Mouse (Mus musculus) embryonic facial prominence, embryonic 10.5 days (tissue): Measurements from ENCODE around the gene Olfr596. TPM values are rescaled to one million over a fixed set of nuclear protein-coding genes. Genes with fewer than 3 reads are reported as not detected.
"Not testable (repeated sequence)": the region's sequence is repeated elsewhere in the genome, so short reads cannot be mapped to it uniquely, and the experiment has no call there.

Experiments used
- DNase-seq: peaks from one replicate; pipeline ENCODE4 v3.0.0-alpha.2; 2017; ENCODE audit warnings: low spot score
- H3K27ac ChIP-seq: fragments of 300-500 bp; sonication (generic); replicated peaks from 2 replicates; pipeline ENCODE4 v1.5.1; 2016; ENCODE audit warnings: mild to moderate bottlenecking
- H3K27me3 ChIP-seq: fragments of 300-500 bp; sonication (generic); replicated peaks from 2 replicates; pipeline ENCODE4 v1.6.1; 2016; ENCODE audit warnings: low read depth, mild to moderate bottlenecking; ENCODE audit not compliant: poor library complexity, severe bottlenecking
- H3K36me3 ChIP-seq: fragments of 300-500 bp; sonication (generic); replicated peaks from 2 replicates; pipeline ENCODE4 v1.6.1; 2016; ENCODE audit warnings: mild to moderate bottlenecking, moderate library complexity
- H3K4me1 ChIP-seq: fragments of 300-500 bp; sonication (generic); 2 replicates; pipeline ENCODE4 v1.6.1; 2016
- H3K4me3 ChIP-seq: fragments of 300-500 bp; sonication (generic); 2 replicates; pipeline ENCODE4 v1.5.1; 2016; ENCODE audit warnings: mild to moderate bottlenecking, moderate library complexity
- H3K9me3 ChIP-seq: fragments of 300-500 bp; sonication (generic); 2 replicates; pipeline ENCODE4 v1.6.1; 2016; ENCODE audit warnings: mild to moderate bottlenecking
- WGBS: fragments of 180-500 bp; shearing (Covaris S2); methylation state at CpG from one replicate; pipeline ENCODE4 v1.1.7; 2016; 5-methylcytosine and 5-hydroxymethylcytosine counted together
- microRNA-seq: library from miRNA; unstranded; fragments of <30 nt; microRNA quantifications from one replicate; pipeline ENCODE4, GENCODE M21; 2017
- polyA plus RNA-seq: library from polyadenylated mRNA; unstranded; fragments of >200 nt; fragmentation: Nextera tagmentation; extraction: Ambion mirVana; gene quantifications from 2 replicates; pipeline ENCODE4 v1.2.1, GENCODE M21; 2016

Gene Olfr596
- not detected in 2 replicates for polyA plus RNA-seq

DNA sequence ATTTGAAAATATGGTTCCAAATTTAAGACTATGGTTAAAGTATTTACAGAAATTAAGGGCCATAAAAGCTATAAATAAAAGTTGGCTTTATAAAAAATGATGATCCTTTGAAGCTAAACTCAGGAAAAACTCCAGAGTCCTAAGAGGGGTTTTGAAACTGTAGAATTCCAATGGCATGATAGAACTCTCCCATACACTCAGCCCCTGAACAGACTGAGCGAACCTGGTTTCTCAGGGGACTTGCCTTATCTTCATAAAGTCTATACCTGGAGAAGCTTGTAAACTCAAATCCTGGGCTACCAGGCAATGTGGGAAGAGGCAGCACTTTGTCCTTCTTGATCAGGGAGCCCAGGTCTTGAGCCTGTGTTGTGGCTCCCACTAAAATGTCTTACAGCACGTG is at the start of gene Olfr596:
Gene Olfr596 (plus strand): TSS at position 301 of the 400 bp plus-strand sequence.
- H3K27me3 ChIP-seq, DNase-seq, H3K4me1 ChIP-seq, H3K27ac ChIP-seq, H3K36me3 ChIP-seq, H3K9me3 ChIP-seq, H3K4me3 ChIP-seq: not testable (repeated sequence)
- WGBS, result 92% methylated on average over 2 of the region's 2 CpGs

GRCm38 (mm10) chr7:103316015-103316414 is 10.6 kb downstream of the Olfr596 start, which contains the start of gene Olfr597:
TSS of gene Olfr597 (plus strand) at chr7:103316315.
- WGBS, result 91% methylated on average over 2 of the region's 2 CpGs
- not testable (repeated sequence) for H3K27ac ChIP-seq, H3K4me1 ChIP-seq, H3K27me3 ChIP-seq, H3K4me3 ChIP-seq, H3K9me3 ChIP-seq, DNase-seq, H3K36me3 ChIP-seq

GRCm38 (mm10) chr7:103323268-103323667 is 17.8 kb downstream of the Olfr596 start, which contains the start of gene Olfr598:
TSS of gene Olfr598 (plus strand) at chr7:103323568.
- no peaks in the 10 kb centered on the region for H3K36me3 ChIP-seq
- DNase-seq, result no peak
- no peak within 1 kb of the TSS for H3K27ac ChIP-seq
- no peak within 1 kb of the TSS for H3K4me3 ChIP-seq
- H3K27me3 ChIP-seq, result no peaks in the 10 kb centered on the region
- H3K4me1 ChIP-seq, result no peaks in the 10 kb centered on the region
- H3K9me3 ChIP-seq, result no peaks in the 10 kb centered on the region

- Histone ChIP-seq H3K27ac (no peak within 1 kb of the TSS), H3K27me3 (no peaks in the 10 kb centered on the region), H3K9me3 (no peaks in the 10 kb centered on the region), H3K36me3 (no peaks in the 10 kb centered on the region), H3K4me3 (no peak within 1 kb of the TSS), H3K4me1 (no peaks in the 10 kb centered on the region)
- WGBS, result 83% methylated on average over 1 of the region's 1 CpGs
- no peak for DNase-seq
Measured at GRCm38 (mm10) chr7:103335617-103336016, 30.2 kb downstream of the Olfr596 start, which contains the start of gene Olfr599. TSS of gene Olfr599 (plus strand) at chr7:103335917.

DNA sequence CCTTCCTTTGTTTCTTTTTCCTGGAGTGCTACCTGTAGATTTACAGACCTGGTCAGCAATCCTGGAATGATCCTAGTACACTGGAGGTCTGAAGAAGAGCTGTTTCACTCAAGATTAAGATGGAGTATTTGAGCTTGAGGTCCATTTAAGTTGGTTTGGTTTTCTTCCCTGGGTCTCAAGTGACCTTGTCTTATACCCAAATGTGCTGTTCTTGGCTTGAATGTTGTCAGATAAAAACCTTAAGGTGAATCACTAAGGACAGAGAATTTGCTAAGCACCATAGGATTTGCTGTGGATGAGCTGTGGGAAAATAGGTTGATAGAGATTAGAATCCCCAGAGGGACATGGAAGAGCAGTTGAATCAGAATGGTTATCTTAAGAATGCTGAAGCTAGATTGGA is 44.1 kb downstream of the Olfr596 start, which contains the start of gene Olfr600:
Gene Olfr600 (minus strand): TSS at position 101 of the 400 bp plus-strand sequence.
- DNase-seq, result no peak
- no peaks in the 10 kb centered on the region for H3K36me3 ChIP-seq
- no peak within 1 kb of the TSS for H3K27ac ChIP-seq
- H3K27me3 ChIP-seq, result no peaks in the 10 kb centered on the region
- no peaks in the 10 kb centered on the region for H3K4me1 ChIP-seq
- no peaks in the 10 kb centered on the region for H3K9me3 ChIP-seq
- no peak within 1 kb of the TSS for H3K4me3 ChIP-seq

Small RNAs within 50 kb of the gene (microRNA-seq; reads per million reads assigned to microRNA genes)
- not detected for gene Gm23550
- not detected for gene Gm25171

Other genes with a start within 250 kb of the Olfr596 start
- gene Olfr584, start 223.8 kb upstream of the Olfr596 start, polyA plus RNA-seq, result not detected in 2 replicates
- gene Olfr585, start 207.9 kb upstream of the Olfr596 start, polyA plus RNA-seq, result not detected in 2 replicates
- gene Olfr586, start 180.0 kb upstream of the Olfr596 start, polyA plus RNA-seq, result not detected in 2 replicates
- gene Olfr588-ps1, start 164.8 kb upstream of the Olfr596 start, polyA plus RNA-seq, result not detected in 2 replicates
- not detected in 2 replicates for gene Olfr589, start 149.3 kb upstream of the Olfr596 start, polyA plus RNA-seq
- not detected in 2 replicates for gene Olfr591, start 127.3 kb upstream of the Olfr596 start, polyA plus RNA-seq
- not detected in 2 replicates for gene Olfr592, start 120.8 kb upstream of the Olfr596 start, polyA plus RNA-seq
- gene Olfr593, start 93.8 kb upstream of the Olfr596 start, polyA plus RNA-seq, result not detected in 2 replicates
- not detected in 2 replicates for gene Olfr594, start 88.7 kb upstream of the Olfr596 start, polyA plus RNA-seq
- not detected in 2 replicates for gene Usp17ld, start 53.1 kb upstream of the Olfr596 start, polyA plus RNA-seq
- gene Olfr597, start 10.7 kb downstream of the Olfr596 start, polyA plus RNA-seq, result not detected in 2 replicates
- gene Olfr598, start 17.9 kb downstream of the Olfr596 start, polyA plus RNA-seq, result not detected in 2 replicates
- not detected in 2 replicates for gene Olfr599, start 30.3 kb downstream of the Olfr596 start, polyA plus RNA-seq
- not detected in 2 replicates for gene Olfr600, start 44.0 kb downstream of the Olfr596 start, polyA plus RNA-seq
- gene Olfr601, start 57.0 kb downstream of the Olfr596 start, polyA plus RNA-seq, result not detected in 2 replicates
- not detected in 2 replicates for gene Olfr603, start 80.5 kb downstream of the Olfr596 start, polyA plus RNA-seq
- gene Usp17lc, start 109.4 kb downstream of the Olfr596 start, polyA plus RNA-seq, result not detected in 2 replicates
- gene Olfr605, start 139.8 kb downstream of the Olfr596 start, polyA plus RNA-seq, result not detected in 2 replicates
- not detected in 2 replicates for gene Olfr606, start 143.4 kb downstream of the Olfr596 start, polyA plus RNA-seq
- gene Olfr607, start 158.5 kb downstream of the Olfr596 start, polyA plus RNA-seq, result not detected in 2 replicates
- gene Olfr608, start 164.2 kb downstream of the Olfr596 start, polyA plus RNA-seq, result not detected in 2 replicates
- not detected in 2 replicates for gene Olfr609, start 192.4 kb downstream of the Olfr596 start, polyA plus RNA-seq
- gene Olfr610, start 206.5 kb downstream of the Olfr596 start, polyA plus RNA-seq, result not detected in 2 replicates
- gene Olfr611, start 215.2 kb downstream of the Olfr596 start, polyA plus RNA-seq, result not detected in 2 replicates
- gene Olfr612, start 237.1 kb downstream of the Olfr596 start, polyA plus RNA-seq, result not detected in 2 replicates
- gene Olfr613, start 242.4 kb downstream of the Olfr596 start, polyA plus RNA-seq, result not detected in 2 replicates